Mouse (Mus musculus) midbrain, embryonic 14.5 days (tissue): ENCODE measurements around the gene Nkx2-2. TPM values are rescaled to one million over a fixed set of nuclear protein-coding genes. Genes with fewer than 3 reads are reported as not detected.

Experiments used
- ATAC-seq: fragments of 200-750 bp; cut with Nextera tagmentation; 2 replicates; pipeline ENCODE4 v1.8.0; 2017; ENCODE audit warnings: moderate number of reproducible peaks, moderate library complexity; ENCODE audit not compliant: low FRiP score, low TSS enrichment
- DNase-seq: peaks from one replicate; pipeline ENCODE4 v3.0.0-alpha.2; 2015
- H3K27ac ChIP-seq: fragments of 300-500 bp; sonication (generic); replicated peaks from 2 replicates; pipeline ENCODE4 v1.5.1; 2014; ENCODE audit warnings: mild to moderate bottlenecking, low read depth, low read length, moderate library complexity
- H3K27me3 ChIP-seq: fragments of 300-500 bp; sonication (generic); 2 replicates; pipeline ENCODE4 v1.6.1; 2014; ENCODE audit warnings: low read length, control low read depth, mixed read lengths; ENCODE audit not compliant: control insufficient read depth, insufficient read depth
- H3K36me3 ChIP-seq: fragments of 300-500 bp; sonication (generic); 2 replicates; pipeline ENCODE4 v1.6.1; 2014; ENCODE audit warnings: low read length, control low read depth; ENCODE audit not compliant: control insufficient read depth, insufficient read depth
- H3K4me1 ChIP-seq: fragments of 300-500 bp; sonication (generic); 2 replicates; pipeline ENCODE4 v1.6.1; 2014; ENCODE audit warnings: mild to moderate bottlenecking, antibody characterized with exemption, low read length, control low read depth; ENCODE audit not compliant: control insufficient read depth, insufficient read depth
- H3K4me2 ChIP-seq: fragments of 300-500 bp; sonication (generic); 2 replicates; pipeline ENCODE4 v1.6.1; 2014; ENCODE audit warnings: mild to moderate bottlenecking, low read length, moderate library complexity
- H3K4me3 ChIP-seq: fragments of 300-500 bp; sonication (generic); replicated peaks from 2 replicates; pipeline ENCODE4 v1.5.1; 2014; ENCODE audit warnings: low read depth, low read length
- H3K9ac ChIP-seq: fragments of 300-500 bp; sonication (generic); replicated peaks from 2 replicates; pipeline ENCODE4 v1.6.1; 2014; ENCODE audit warnings: mild to moderate bottlenecking, low read length, moderate library complexity
- H3K9me3 ChIP-seq: fragments of 300-500 bp; sonication (generic); 2 replicates; pipeline ENCODE4 v1.6.1; 2016; ENCODE audit warnings: low read length, control low read depth, mixed read lengths; ENCODE audit not compliant: control insufficient read depth
- WGBS: fragments of 180-500 bp; shearing (Covaris S2); extraction: QIAGEN DNeasy Blood & Tissue Kit; methylation state at CpG from one replicate; pipeline ENCODE4 v1.1.7; 2014; 5-methylcytosine and 5-hydroxymethylcytosine counted together
- polyA plus RNA-seq: library from polyadenylated mRNA; unstranded; fragments of >200 nt; fragmentation: Nextera tagmentation; extraction: Ambion mirVana; gene quantifications from 2 replicates; pipeline ENCODE4 v1.2.1, GENCODE M21; 2014

The Nkx2-2 gene
- polyA plus RNA-seq = 6.2 and 6.5 TPM in 2 replicates

GRCm38 (mm10) chr2:147193271-147194255 is at the start of gene Nkx2-2:
TSS of gene Nkx2-2 (minus strand) at chr2:147194243.
- WGBS = under 1% methylated on average over 54 of the region's 54 CpGs
- Histone ChIP-seq H3K36me3 (no peaks in the 10 kb centered on the region), H3K4me3 (peak within 1 kb of the TSS; percentile 35), H3K4me2 (peak within 1 kb of the TSS; percentile 56), H3K4me1 (peaks cover 7% of the 10 kb centered on the region), H3K9ac (peak within 1 kb of the TSS; percentile 37), H3K27me3 (peaks cover 94% of the 10 kb centered on the region), H3K27ac (0 out of 2 replicates have a peak within 1 kb of the TSS, but pooled peaks have one; percentile 9), H3K9me3 (no peaks in the 10 kb centered on the region)
- DNase-seq (peak; percentile 56), ATAC-seq (0 out of 2 replicates have a peak, but pooled peaks have one; percentile 25)

DNA sequence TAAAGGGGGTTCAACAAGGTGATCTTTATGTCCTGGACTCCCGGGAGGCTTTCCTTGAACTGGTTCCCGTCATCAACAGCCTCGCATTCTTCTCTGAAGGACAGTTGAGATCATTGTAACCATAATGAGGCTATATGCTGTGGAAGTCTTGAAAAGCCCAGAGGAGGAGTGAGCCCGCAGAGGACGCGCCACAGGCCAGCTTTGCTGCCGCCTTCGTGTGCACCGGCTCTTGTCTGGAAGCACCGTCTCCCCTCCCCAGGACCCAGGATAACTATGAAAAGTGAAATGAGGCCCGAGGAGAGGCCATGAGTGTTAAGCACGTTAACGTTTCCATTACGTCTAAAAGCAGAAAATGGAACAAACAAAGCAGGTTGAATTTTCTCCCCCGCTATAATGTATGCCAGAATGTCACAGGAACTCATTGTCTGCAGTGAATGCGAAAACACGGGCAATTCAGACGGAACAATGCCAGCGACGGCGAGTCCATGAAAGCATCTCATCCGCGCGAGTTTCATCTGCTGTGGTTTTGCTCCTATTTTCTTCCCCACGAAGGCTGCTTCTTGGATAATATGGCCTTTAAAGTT is 41.8 kb upstream of the Nkx2-2 start:
- H3K4me1 ChIP-seq = no peaks in the 10 kb centered on the region
- peak overlapping the region; percentile 42 for H3K4me2 ChIP-seq
- H3K36me3 ChIP-seq = no peaks in the 10 kb centered on the region
- peaks cover 8% of the 10 kb centered on the region; the same call in 1 of the 2 replicates for H3K27me3 ChIP-seq
- H3K9ac ChIP-seq = 0 out of 2 replicates have a peak overlapping the region, but pooled peaks have one; percentile 10
- H3K4me3 ChIP-seq = 0 out of 2 replicates have a peak overlapping the region, but pooled peaks have one; percentile 14
- ATAC-seq = no peak
- peak; percentile 57 for DNase-seq
- H3K27ac ChIP-seq = no peak overlapping the region
- H3K9me3 ChIP-seq = no peaks in the 10 kb centered on the region
- WGBS = 17% methylated on average over 25 of the region's 25 CpGs

DNA sequence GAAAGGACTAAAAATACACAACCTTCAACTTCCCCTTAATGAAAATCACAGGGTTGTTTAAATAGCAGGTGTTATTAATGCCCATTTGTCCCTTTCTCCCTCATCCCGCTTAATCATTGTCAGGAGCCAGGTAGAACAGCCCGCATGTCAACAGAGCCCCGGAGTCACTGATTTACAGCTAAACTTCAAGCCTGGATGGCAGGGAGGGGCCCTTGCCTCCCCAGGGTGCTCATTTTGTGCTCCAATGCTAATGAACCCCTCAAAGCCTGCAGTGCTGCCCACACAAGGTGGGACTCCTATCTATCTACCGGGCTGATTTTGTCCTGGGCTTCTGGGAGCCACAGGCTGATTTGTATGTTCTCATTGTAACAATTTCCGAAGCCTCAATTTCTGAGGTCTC is 37.1 kb upstream of the Nkx2-2 start:
- H3K4me3 ChIP-seq = no peak overlapping the region
- H3K9ac ChIP-seq = no peak overlapping the region
- ATAC-seq (no peak), DNase-seq (no peak)
- 84% methylated on average over 5 of the region's 5 CpGs for WGBS
- no peak overlapping the region for H3K27ac ChIP-seq
- H3K36me3 ChIP-seq = no peaks in the 10 kb centered on the region
- no peak overlapping the region for H3K4me2 ChIP-seq
- H3K4me1 ChIP-seq = no peaks in the 10 kb centered on the region
- no peaks in the 10 kb centered on the region for H3K27me3 ChIP-seq
- H3K9me3 ChIP-seq = no peaks in the 10 kb centered on the region

GRCm38 (mm10) chr2:147205076-147205615 is 11.1 kb upstream of the Nkx2-2 start:
- H3K27ac ChIP-seq = no peak overlapping the region
- no peak overlapping the region for H3K4me2 ChIP-seq
- H3K27me3 ChIP-seq = peaks cover 25% of the 10 kb centered on the region; the same call in 1 of the 2 replicates
- H3K9ac ChIP-seq = no peak overlapping the region
- WGBS = 30% methylated on average over 4 of the region's 4 CpGs
- ATAC-seq = no peak
- H3K4me1 ChIP-seq = no peaks in the 10 kb centered on the region
- no peaks in the 10 kb centered on the region for H3K36me3 ChIP-seq
- H3K4me3 ChIP-seq = no peak overlapping the region
- H3K9me3 ChIP-seq = no peaks in the 10 kb centered on the region
- DNase-seq = peak; percentile 51

DNA sequence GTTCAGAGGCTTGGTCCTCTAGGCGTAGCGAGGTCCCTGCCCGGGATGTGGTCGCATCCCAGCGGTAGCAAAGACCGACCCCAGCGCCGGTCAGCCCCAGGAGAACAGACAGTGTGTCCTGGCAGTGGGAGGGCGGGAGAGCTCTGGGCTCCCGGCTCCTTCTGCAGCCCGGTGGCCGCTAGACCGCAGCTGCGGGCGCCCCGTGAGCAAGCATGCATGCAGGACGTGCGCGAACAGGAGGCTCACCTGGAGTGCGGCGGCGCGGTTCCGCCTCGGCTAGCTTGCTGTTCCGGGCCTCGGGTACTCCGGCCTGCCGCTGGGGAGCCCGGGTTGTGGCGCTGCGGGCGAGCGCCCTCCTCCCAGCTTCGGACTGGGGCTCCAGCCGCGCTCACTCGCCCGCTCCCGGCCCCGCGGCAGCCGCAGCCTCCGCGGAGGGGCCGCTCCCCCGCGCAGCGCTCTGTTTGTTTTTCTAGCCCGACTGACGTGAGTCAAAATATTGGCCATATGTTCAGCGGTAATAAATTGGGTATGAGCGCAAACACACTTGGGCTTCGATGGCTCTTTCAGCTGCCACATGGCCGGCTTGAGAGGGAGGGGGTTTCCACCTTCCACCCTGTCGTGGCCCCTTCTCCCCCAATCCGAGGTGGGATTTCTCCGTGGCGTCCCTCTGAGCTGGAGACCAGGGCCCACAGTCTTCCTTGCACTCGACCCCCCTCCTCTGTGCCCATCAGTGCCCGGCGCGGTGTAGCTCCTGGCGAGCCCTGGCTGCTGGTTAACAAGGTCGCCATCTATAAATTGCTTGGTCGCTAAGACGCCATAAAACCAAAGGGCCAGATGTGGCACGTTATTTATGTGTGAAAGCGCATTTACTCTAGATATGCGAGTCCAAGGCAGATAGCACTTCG is 920 bp upstream of the Nkx2-2 start:
- H3K4me2 ChIP-seq = peak overlapping the region; percentile 56
- peaks cover 95% of the 10 kb centered on the region for H3K27me3 ChIP-seq
- DNase-seq (peak; percentile 48), ATAC-seq (peak; percentile 41; the same call in 1 of the 2 replicates)
- H3K27ac ChIP-seq = 0 out of 2 replicates have a peak overlapping the region, but pooled peaks have one; percentile 5
- peak overlapping the region; percentile 35 for H3K4me3 ChIP-seq
- peak overlapping the region; percentile 20; the same call in 1 of the 2 replicates for H3K9ac ChIP-seq
- under 1% methylated on average over 71 of the region's 71 CpGs for WGBS
- H3K4me1 ChIP-seq = peaks cover 7% of the 10 kb centered on the region
- H3K9me3 ChIP-seq = no peaks in the 10 kb centered on the region
- no peaks in the 10 kb centered on the region for H3K36me3 ChIP-seq

DNA sequence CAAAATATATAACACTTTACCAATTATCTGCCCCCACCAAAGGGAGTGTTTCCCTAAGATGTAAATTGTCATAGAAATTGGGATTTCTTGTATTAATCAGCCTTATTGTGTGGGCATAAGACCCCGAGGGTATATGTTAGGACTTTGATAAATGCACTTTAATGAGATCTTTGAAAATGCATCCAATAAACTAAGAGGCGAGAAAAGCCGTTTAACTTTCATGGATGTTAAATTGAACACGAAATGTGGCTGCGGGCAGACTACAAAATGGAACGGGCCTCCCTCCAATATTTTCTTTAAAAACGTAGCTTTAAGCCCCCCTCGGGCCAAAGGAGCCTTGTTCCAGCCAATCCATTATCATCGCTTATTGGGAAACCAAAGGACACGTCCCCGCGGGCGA is 1.3 kb downstream of the Nkx2-2 start:
- H3K4me1 ChIP-seq = peaks cover 7% of the 10 kb centered on the region
- WGBS = 2% methylated on average over 13 of the region's 13 CpGs
- no peak overlapping the region for H3K4me2 ChIP-seq
- H3K9ac ChIP-seq = no peak overlapping the region
- H3K9me3 ChIP-seq = no peaks in the 10 kb centered on the region
- DNase-seq (peak; percentile 76), ATAC-seq (no peak)
- peak overlapping the region; percentile 35; the same call in 1 of the 2 replicates for H3K4me3 ChIP-seq
- no peaks in the 10 kb centered on the region for H3K36me3 ChIP-seq
- no peak overlapping the region for H3K27ac ChIP-seq
- peaks cover 94% of the 10 kb centered on the region for H3K27me3 ChIP-seq

GRCm38 (mm10) chr2:147190316-147191021 is 3.6 kb downstream of the Nkx2-2 start:
- Histone ChIP-seq H3K4me2 (peak overlapping the region; percentile 3; the same call in 1 of the 2 replicates), H3K27ac (peak overlapping the region; percentile 15; the same call in 1 of the 2 replicates), H3K36me3 (no peaks in the 10 kb centered on the region), H3K9me3 (no peaks in the 10 kb centered on the region), H3K9ac (no peak overlapping the region), H3K4me3 (no peak overlapping the region), H3K27me3 (peaks cover 97% of the 10 kb centered on the region), H3K4me1 (peaks cover 7% of the 10 kb centered on the region)
- 2% methylated on average over 27 of the region's 27 CpGs for WGBS
- no peak for DNase-seq
- no peak for ATAC-seq
